Mouse (Mus musculus): ENCODE measurements around the gene Ehbp1l1. TPM values are rescaled to one million over a fixed set of nuclear protein-coding genes. Genes with fewer than 3 reads are reported as not detected.

Ehbp1l1 gene
- 10 to 100 TPM; 35.7 to 68.1 TPM for polyA plus RNA-seq (2017; shearing (Covaris generic))

DNA sequence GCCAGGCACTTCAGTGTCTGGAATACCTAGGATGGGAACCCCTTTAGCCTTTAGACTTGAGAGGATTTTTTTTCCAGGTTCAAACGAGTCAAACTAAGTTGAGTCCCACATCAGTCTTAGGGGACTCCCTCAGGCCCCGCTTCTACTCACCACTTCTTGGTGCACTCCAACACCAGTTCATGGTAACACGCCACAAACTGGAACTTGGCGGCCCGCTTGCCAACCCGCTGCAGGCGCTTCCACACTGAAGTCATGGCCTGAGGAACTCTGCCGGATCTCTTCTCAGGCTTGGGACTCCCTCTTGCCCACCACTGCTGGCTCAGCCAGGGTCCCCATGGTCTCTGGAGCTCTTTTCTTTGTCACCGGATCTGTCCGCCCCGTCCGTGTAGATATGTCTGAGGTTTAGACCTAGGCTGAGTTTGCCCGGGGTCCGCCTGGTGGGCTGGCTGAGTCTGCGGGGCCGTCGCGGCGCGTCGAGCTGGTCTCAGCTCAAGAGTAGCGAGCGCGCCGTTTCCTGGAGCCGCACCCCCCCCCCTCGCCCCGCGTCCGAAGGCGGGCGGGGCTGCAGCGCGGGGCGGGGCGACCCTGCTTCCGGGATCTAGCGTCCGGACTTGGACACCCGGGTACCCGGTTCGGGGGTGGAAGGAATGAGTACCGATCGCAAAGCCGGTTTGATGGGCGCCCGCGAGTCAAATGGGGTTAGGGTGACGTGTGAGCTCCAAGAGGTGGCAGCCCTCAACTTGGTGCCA is at the start of gene Ehbp1l1:
TSS of gene Ehbp1l1 (minus strand) at position 551 of the 749 bp plus-strand sequence.

DNA sequence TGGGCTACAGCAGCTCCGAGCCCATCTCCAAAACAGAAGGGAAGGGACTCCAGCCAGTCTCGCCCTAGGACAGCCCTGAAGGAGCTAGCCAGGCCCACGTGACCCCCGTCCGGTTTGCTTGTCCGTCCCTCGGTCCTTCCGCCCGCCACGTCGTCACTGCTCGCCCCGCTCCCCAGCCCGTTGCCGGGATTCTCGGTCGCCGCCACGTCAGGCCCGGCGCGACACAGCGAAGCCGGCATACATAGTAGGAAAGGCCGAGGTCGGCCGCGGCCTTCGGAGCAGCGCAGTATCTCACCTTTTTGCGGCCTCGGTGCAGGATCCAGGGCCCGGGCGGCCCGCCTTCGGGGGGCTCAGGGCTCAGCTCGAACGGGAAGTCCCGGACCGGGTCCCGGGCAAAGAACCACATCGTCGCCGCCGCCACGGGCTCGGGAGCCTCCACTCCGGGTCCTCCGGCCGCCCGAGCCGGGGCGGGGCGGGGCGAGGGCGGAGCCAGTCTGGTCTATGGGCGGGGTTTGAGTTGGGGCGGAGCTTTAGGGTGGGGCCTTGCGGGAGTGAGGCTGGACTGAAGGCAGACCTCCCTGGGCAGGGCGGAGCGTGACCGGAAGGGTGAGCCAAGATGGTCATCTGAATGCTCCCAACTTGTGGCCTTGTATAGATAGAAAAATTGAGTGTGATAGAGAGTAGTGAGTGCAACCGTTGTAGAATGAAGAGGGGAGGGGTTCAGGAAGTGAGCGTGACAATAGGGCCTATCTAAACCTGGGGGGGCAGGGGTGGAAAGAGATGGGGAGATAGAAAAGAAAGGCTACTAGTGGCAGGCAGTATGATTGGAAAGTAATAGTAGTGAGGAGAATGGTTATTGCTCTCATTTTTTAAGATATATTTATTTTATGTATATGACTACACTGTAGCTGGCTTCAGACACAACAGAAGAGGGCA is 45.1 kb upstream of the Ehbp1l1 start, which contains the start of gene Scyl1:
TSS of gene Scyl1 (minus strand) at position 495 of the 936 bp plus-strand sequence.

DNA sequence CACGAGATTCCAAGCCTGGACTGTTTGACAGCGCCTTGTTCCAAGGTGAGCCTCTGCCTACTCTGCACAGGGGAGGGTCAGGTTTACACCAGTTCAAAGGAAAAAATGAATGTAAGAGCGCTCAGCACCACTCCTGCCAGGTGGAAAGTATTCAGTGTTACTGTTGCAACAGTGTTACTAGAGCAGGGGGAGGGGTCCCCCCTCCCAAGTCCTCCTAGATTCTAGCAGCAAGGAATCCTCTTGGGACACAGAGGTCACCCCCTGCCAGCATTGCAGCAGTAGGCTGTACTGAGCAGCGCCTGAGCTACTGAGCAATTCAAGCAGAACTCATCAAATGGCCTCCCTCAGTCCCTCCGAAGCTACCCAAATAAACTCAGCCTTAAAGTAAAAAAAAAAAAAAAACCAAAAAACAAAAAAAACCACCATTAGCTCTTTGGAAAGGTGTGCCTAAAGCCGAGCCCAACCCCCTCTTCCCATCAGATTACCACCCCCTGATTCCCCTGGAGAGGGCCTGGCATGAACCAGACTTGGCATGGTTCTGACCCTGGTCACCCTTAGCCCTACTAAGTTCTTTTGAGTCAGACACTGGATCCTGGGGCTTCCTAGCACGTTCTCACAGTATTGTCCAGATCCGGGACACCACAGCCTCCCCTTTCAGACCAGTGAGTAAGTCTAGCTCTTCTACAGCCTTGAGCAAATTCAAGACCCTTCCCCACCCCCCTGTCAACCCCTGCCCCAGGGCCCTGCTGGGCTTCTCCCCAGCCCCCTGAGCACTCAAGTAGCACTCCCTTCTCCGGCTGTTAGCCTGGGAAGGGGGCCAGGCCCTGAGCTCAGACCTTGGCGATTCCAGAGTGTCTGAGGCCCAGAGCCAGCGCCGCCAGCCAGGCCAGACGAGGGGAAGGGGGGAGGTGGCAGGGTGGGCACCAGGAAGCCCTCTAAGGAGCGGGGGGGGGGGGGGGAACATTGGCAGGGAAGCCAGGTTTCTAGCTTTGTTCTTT is 14.5 kb upstream of the Ehbp1l1 start, which contains the start of gene Ltbp3:
TSS of gene Ltbp3 (plus strand) at position 585 of the 998 bp plus-strand sequence.

DNA sequence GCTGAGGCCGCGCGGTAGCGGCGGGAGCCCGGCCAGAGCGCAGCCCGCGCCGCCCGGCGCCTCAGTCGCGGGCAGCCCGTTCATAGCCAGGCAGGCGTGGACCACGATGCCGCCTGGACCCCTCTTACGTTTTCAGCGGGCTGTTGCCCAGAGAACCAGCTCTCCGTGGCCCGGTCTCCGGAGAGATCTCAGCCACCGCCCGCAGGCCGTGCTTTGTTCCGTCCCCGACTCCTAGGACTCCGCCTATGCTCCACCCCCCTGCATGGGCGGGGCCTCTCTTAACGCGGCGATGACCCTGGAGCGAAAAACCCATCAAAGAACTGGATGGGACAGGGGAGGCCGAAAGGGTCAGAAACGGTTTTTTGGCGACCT is 3.3 kb upstream of the Ehbp1l1 start, which contains the start of gene Fam89b:
TSS of gene Fam89b (minus strand) at position 210 of the 372 bp plus-strand sequence.

DNA sequence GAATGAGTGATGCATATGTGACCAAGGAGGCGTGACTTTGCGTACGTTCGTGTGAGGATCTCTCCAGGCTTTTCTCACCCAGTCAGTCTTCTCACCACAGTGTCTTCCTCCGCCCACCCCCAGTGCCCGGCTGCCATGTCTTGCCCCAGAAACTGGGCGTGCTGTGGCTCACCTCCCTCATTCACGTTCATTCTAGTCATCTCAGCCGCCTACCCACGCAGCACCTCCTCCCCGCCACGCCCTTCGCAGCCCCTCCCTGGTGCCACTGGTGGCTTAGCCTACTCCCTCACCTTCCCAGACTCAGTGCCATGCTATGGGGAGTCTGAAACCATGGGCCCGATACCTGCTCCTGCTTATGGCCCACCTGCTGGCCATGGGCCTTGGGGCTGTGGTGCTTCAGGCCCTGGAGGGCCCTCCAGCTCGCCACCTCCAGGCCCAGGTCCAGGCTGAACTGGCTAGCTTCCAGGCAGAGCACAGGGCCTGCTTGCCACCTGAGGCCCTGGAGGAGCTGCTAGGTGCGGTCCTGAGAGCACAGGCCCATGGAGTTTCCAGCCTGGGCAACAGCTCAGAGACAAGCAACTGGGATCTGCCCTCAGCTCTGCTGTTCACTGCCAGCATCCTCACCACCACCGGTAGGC is 21.8 kb downstream of the Ehbp1l1 start, which contains the start of gene Kcnk7:
TSS of gene Kcnk7 (plus strand) at position 205 of the 638 bp plus-strand sequence.

DNA sequence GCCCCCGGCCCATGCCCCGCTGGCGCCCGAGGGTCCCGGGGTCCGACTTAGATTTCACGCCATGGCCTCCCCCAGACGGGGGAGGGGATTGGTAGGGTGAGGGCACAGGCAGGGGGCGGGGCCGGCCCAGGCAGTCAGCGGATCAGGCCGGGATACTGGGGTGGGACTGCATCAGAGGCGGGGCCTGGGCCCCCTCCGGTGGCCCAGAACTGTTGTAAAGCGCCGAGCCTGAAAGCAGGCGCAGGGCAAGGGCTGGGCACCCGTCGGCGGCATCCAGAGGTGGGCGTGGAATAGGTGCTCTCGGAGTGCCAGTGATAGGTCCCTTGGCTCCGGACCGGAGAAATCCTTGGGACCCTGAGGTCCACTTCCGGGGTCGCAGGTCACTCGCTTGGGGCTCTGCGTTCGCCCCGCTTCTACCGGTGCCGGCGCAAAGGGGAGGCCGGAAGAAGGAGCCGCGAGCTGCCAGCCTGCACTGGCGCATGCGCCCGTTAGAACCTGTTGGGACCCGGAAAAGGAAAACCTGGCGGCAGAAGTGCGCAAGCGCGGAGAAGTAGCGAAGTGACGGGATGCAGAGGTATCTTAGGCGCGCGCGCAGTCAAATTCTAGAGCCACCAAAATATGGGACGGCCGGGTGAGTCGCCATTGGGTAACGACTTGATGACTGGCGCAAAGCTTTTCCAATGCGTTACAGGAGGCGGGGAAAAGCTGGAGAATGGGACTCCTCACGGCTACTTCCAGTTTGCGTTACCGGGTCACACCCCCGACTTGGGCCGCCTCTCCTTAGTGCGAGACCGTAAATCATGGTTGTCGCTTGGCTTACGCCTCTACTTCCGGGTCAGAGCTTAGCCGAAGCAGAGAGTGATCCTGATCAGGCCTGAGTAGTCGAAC is 37.7 kb downstream of the Ehbp1l1 start, which contains the start of the genes Map3k11 and Pcnx3:
TSS of gene Map3k11 (plus strand) at position 543 of the 888 bp plus-strand sequence.
TSS of gene Pcnx3 (minus strand) at position 709 of the 888 bp plus-strand sequence.

DNA sequence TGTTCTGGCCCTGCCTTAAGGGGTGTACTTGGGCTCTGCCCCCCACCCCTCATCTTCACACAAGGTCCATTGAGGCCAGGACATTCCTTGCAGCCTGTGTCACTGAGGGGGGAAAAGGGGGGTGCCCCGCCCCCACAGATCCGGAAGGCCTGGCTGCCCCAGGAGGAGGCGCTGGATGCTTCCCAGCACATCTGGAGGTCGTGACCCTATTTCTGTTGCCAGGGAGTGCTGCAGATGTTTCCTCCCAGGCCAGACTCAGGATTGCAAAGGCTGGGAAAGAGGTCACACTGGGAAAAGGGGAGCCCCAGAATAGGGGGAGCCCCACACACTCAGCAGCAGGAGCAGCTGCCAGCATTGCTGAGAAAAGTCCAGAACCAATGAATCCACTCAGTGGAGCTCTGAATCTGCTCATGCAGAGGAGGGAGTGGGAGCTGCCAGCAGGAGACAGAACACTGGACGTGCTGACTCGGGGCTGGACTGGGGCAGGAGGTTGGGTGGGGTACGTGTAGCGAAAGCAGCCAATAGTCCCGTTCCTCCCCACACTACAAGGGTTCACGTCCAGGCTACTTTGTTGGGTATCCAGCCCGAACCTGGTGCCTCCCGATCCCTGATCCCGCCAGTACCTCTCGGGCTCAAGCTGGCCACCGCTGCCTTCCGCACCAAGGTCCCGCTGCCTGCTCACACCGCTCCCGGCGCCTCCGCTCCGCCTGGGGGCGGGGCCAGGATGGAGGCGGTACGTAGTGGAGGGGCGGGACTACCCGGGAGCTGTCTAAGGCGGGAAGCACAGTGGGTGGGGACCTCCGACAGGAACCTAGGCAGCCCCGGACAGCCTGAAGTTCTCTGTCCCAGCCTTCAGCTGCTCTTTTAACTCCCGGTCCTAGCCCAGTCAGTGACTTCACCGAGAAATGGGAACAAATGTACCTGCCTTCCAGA is 62.9 kb downstream of the Ehbp1l1 start, which contains the start of gene Sipa1:
TSS of gene Sipa1 (minus strand) at position 727 of the 933 bp plus-strand sequence.

Other genes with a start within 250 kb of the Ehbp1l1 start
- gene Mus81, start 237.9 kb downstream of the Ehbp1l1 start, polyA plus RNA-seq (2017; shearing (Covaris generic)) = 10 to 100 TPM; 56.5 to 60.6 TPM
- gene Cfl1, start 235.9 kb downstream of the Ehbp1l1 start, polyA plus RNA-seq (2017; shearing (Covaris generic)) = 1,000 to 10,000 TPM; 4,073 to 4,463 TPM
- under 1 TPM in 1 of 2 experiments, not detected in 1; 0.22 TPM for gene 1700020D05Rik, start 222.5 kb downstream of the Ehbp1l1 start, polyA plus RNA-seq (2017; shearing (Covaris generic))
- 10 to 100 TPM; 10.7 to 22.0 TPM for gene Snx32, start 215.8 kb downstream of the Ehbp1l1 start, polyA plus RNA-seq (2017; shearing (Covaris generic))
- gene Ovol1, start 165.7 kb downstream of the Ehbp1l1 start, polyA plus RNA-seq (2017; shearing (Covaris generic)) = under 1 TPM in 1 of 2 experiments, not detected in 1; 0.57 TPM
- gene Ap5b1, start 158.3 kb downstream of the Ehbp1l1 start, polyA plus RNA-seq (2017; shearing (Covaris generic)) = 10 to 100 TPM; 11.7 to 22.5 TPM
- gene Rnaseh2c, start 124.4 kb downstream of the Ehbp1l1 start, polyA plus RNA-seq (2017; shearing (Covaris generic)) = 100 to 1,000 TPM; 104 to 115 TPM
- 10 to 100 TPM; 37.2 to 37.4 TPM for gene Kat5, start 116.1 kb downstream of the Ehbp1l1 start, polyA plus RNA-seq (2017; shearing (Covaris generic))
- 100 to 1,000 TPM; 137 to 140 TPM for gene Rela, start 88.8 kb downstream of the Ehbp1l1 start, polyA plus RNA-seq (2017; shearing (Covaris generic))
- gene Sipa1, start 62.6 kb downstream of the Ehbp1l1 start, polyA plus RNA-seq (2017; shearing (Covaris generic)) = 100 to 1,000 TPM; 121 to 239 TPM
- gene Map3k11, start 37.6 kb downstream of the Ehbp1l1 start, polyA plus RNA-seq (2017; shearing (Covaris generic)) = 10 to 100 TPM; 47.3 to 58.7 TPM
- 10 to 100 TPM; 27.6 to 46.4 TPM for gene Pcnx3, start 37.4 kb downstream of the Ehbp1l1 start, polyA plus RNA-seq (2017; shearing (Covaris generic))
- 1 to 10 TPM; 2.7 to 4.0 TPM for gene Kcnk7, start 21.9 kb downstream of the Ehbp1l1 start, polyA plus RNA-seq (2017; shearing (Covaris generic))
- 100 to 1,000 TPM; 101 to 122 TPM for gene Fam89b, start 3.3 kb upstream of the Ehbp1l1 start, polyA plus RNA-seq (2017; shearing (Covaris generic))
- under 1 TPM; 0.74 to 0.98 TPM for gene Ltbp3, start 14.6 kb upstream of the Ehbp1l1 start, polyA plus RNA-seq (2017; shearing (Covaris generic))
- gene Scyl1, start 45.1 kb upstream of the Ehbp1l1 start, polyA plus RNA-seq (2017; shearing (Covaris generic)) = 10 to 100 TPM; 45.0 to 60.9 TPM
- 100 to 1,000 TPM; 201 to 224 TPM for gene Frmd8, start 149.0 kb upstream of the Ehbp1l1 start, polyA plus RNA-seq (2017; shearing (Covaris generic))
- 10 to 100 TPM; 46.6 to 48.9 TPM for gene Slc25a45, start 151.5 kb upstream of the Ehbp1l1 start, polyA plus RNA-seq (2017; shearing (Covaris generic))
- 1 to 10 TPM in 1 of 2 experiments, under 1 TPM in 1; 0.20 to 1.5 TPM for gene Tigd3, start 167.8 kb upstream of the Ehbp1l1 start, polyA plus RNA-seq (2017; shearing (Covaris generic))
- gene Dpf2, start 186.7 kb upstream of the Ehbp1l1 start, polyA plus RNA-seq (2017; shearing (Covaris generic)) = 100 to 1,000 TPM; 135 to 158 TPM
- gene Cdc42ep2, start 198.5 kb upstream of the Ehbp1l1 start, polyA plus RNA-seq (2017; shearing (Covaris generic)) = under 1 TPM; 0.06 to 0.79 TPM
- 10 to 100 TPM; 47.2 to 52.6 TPM for gene Pola2, start 237.9 kb upstream of the Ehbp1l1 start, polyA plus RNA-seq (2017; shearing (Covaris generic))

All from activated CD4-positive, CD25-positive, alpha-beta regulatory T cell (primary cell).